Mouse (Mus musculus): ENCODE measurements around the gene Atp5j2.

DNA sequence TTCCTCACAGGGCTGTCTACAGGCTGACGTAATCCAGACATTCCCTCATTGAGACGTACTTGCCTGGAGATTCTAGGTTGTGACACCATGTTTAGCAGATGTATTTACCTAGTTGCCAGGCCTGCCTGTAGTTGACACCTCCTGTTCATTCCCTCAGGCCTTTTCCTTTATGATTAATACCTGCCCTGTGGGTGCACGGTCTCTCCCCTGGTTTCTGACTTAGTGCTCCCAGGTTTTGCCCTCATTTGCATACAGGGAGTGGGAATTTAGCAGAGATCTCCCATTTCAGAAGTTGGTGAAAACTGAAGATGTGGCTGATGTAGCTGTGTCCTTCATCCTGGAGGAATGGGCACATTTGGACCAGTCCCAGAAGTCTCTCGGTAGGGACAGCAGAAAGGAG is 20.4 kb upstream of the Atp5j2 start:
- no peak for TF ChIP-seq CTCF (IDR thresholded peaks at IDR 0.05; ENCODE audit: borderline replicate concordance, insufficient read depth, low read depth, low read length)
- TF ChIP-seq POLR2A (IDR thresholded peaks at IDR 0.05; ENCODE audit: borderline replicate concordance, insufficient read depth, low read length), result no peak
